Mouse (Mus musculus) myocyte (in vitro differentiated cells): Measurements from ENCODE around the gene Dnajb12.

Experiments used
- CEBPB ChIP-seq: IDR thresholded peaks from 2 replicates; pipeline ENCODE4 v1.6.1; 2011; ENCODE audit warnings: mild to moderate bottlenecking, moderate library complexity; ENCODE audit not compliant: poor library complexity, insufficient read depth, severe bottlenecking
- E2F4 ChIP-seq: IDR thresholded peaks from one replicate; pipeline ENCODE4 v1.6.1; 2011; ENCODE audit warnings: mild to moderate bottlenecking, control low read depth, moderate library complexity; ENCODE audit not compliant: insufficient read depth
- MAX ChIP-seq: IDR thresholded peaks from one replicate; pipeline ENCODE4 v1.6.1; 2011; ENCODE audit warnings: low read depth, mild to moderate bottlenecking, control low read depth
- MYOG ChIP-seq, 3 experiments: IDR thresholded peaks; one replicate each; pipeline ENCODE4 v1.6.1; 2011; ENCODE audit warnings: control low read depth in 2 of 3, low read depth in 2 of 3, mild to moderate bottlenecking in 2 of 3; ENCODE audit not compliant: insufficient read length in 2 of 3, control insufficient read depth in 1 of 3, insufficient read depth in 1 of 3
- POLR2A ChIP-seq: IDR thresholded peaks from one replicate; pipeline ENCODE4 v1.6.1; 2011; ENCODE audit warnings: low read depth, mild to moderate bottlenecking, control low read depth, moderate library complexity; ENCODE audit not compliant: insufficient read length
- POLR2AphosphoS2 ChIP-seq: IDR thresholded peaks from one replicate; pipeline ENCODE4 v1.6.1; 2011; ENCODE audit warnings: low read depth, control low read depth; ENCODE audit not compliant: insufficient read length
- TCF12 ChIP-seq: IDR thresholded peaks from one replicate; pipeline ENCODE4 v1.6.1; 2011; ENCODE audit warnings: mild to moderate bottlenecking, control low read depth; ENCODE audit not compliant: poor library complexity, insufficient read depth, severe bottlenecking
- USF1 ChIP-seq: IDR thresholded peaks from one replicate; pipeline ENCODE4 v1.6.1; 2011; ENCODE audit warnings: low read depth, mild to moderate bottlenecking, control low read depth, moderate library complexity

DNA sequence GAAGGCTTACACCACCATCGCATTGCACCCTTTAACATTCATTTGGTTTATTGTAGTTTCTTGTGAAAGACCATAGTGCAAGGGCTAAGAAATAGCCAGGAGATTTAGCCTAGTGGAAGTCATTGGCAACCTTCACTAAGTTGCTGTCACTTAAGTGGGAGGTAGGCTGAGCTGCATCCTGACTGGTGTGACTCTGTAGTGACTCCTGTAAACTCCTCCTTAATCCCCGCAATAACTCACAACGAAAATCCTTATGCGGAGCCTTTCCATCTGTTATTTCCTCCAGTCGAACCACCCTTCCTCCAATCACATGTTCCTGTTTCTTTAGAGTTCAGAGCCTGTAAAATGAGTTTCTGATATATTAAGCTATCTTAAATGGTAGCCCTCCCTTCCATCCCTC lies 533 bp upstream of the Dnajb12 start:
- no peak for TF ChIP-seq POLR2AphosphoS2
- no peak for TF ChIP-seq MAX
- no peak for TF ChIP-seq POLR2A
- TF ChIP-seq USF1, result no peak
- no peak for TF ChIP-seq CEBPB
- TF ChIP-seq TCF12, result no peak
- no peak for TF ChIP-seq MYOG (IDR thresholded peaks at IDR 0.05; ENCODE audit: control insufficient read depth in 1 of 3, insufficient read depth in 1 of 3, insufficient read length in 2 of 3, low read depth in 2 of 3)
- TF ChIP-seq E2F4, result no peak
